Mouse (Mus musculus): Measurements from ENCODE around the gene Ddx46. TPM values are rescaled to one million over a fixed set of nuclear protein-coding genes. Genes with fewer than 3 reads are reported as not detected.
A peak's percentile ranks its signal among the peaks of the same experiment; 100 is the strongest.

Ddx46 gene
- polyA plus RNA-seq, 1 experiment from 2014 or later: 38.8 TPM

- H3K9me3 ChIP-seq: 0 out of 2 replicates have a peak, but pooled peaks cover 6% of the 10 kb centered on the region
- no peaks in the 10 kb centered on the region for H3K27me3 ChIP-seq
- no peak for ATAC-seq (ENCODE audit: low FRiP score, low read depth)
- 92% methylated on average over 4 of the region's 4 CpGs for WGBS
- no peak overlapping the region for H3K9ac ChIP-seq
- no peak overlapping the region for H3K4me2 ChIP-seq (replicated peaks)
- peaks cover 54% of the 10 kb centered on the region for H3K36me3 ChIP-seq
- H3K4me1 ChIP-seq: peaks cover 6% of the 10 kb centered on the region
- no peak overlapping the region for H3K27ac ChIP-seq
- no peak overlapping the region for H3K4me3 ChIP-seq
Observed at GRCm38 (mm10) chr13:55704301-55704700, 69.5 kb downstream of the Ddx46 start.

GRCm38 (mm10) chr13:55712846-55713245 lies 78.0 kb downstream of the Ddx46 start:
- Histone ChIP-seq H3K9me3 (no peaks in the 10 kb centered on the region), H3K9ac (no peak overlapping the region)
- 94% methylated on average over 3 of the region's 3 CpGs for WGBS

GRCm38 (mm10) chr13:55714501-55715166 lies 79.8 kb downstream of the Ddx46 start, which contains the start of gene Txndc15:
Gene Txndc15, plus strand, starts transcription at chr13:55714650.
- H3K9me3 ChIP-seq: no peaks in the 10 kb centered on the region
- ATAC-seq (ENCODE audit: low FRiP score, low read depth): peak; percentile 93
- peak within 1 kb of the TSS; percentile 66 for H3K4me2 ChIP-seq (replicated peaks)
- peak within 1 kb of the TSS; percentile 94 for H3K4me3 ChIP-seq
- H3K9ac ChIP-seq: peak within 1 kb of the TSS; percentile 96
- under 1% methylated on average over 55 of the region's 63 CpGs for WGBS
- peaks cover 21% of the 10 kb centered on the region for H3K36me3 ChIP-seq
- H3K27ac ChIP-seq: peak within 1 kb of the TSS; percentile 88
- H3K27me3 ChIP-seq: no peaks in the 10 kb centered on the region
- H3K4me1 ChIP-seq: peaks cover 25% of the 10 kb centered on the region

More at GRCm38 (mm10) chr13:55712846-55713245, 78.0 kb downstream of the Ddx46 start:
- Histone ChIP-seq H3K36me3 (peaks cover 3% of the 10 kb centered on the region), H3K4me3 (no peak overlapping the region), H3K4me1 (peaks cover 35% of the 10 kb centered on the region), H3K27me3 (no peaks in the 10 kb centered on the region), H3K4me2 (replicated peaks) (no peak overlapping the region), H3K27ac (no peak overlapping the region)
- no peak for ATAC-seq (ENCODE audit: low FRiP score, low read depth)

- H3K27me3 ChIP-seq: no peaks in the 10 kb centered on the region
- 4% methylated on average over 5 of the region's 5 CpGs for WGBS
- ATAC-seq (ENCODE audit: low FRiP score, low read depth): no peak
- H3K4me3 ChIP-seq: peak overlapping the region; percentile 94
- peaks cover 26% of the 10 kb centered on the region for H3K36me3 ChIP-seq
- peaks cover 20% of the 10 kb centered on the region for H3K4me1 ChIP-seq
- H3K27ac ChIP-seq: peak overlapping the region; percentile 88
- H3K9me3 ChIP-seq: no peaks in the 10 kb centered on the region
- peak overlapping the region; percentile 96 for H3K9ac ChIP-seq
- peak overlapping the region; percentile 66 for H3K4me2 ChIP-seq (replicated peaks)
Observed at GRCm38 (mm10) chr13:55715167-55715512, 80.3 kb downstream of the Ddx46 start.

GRCm38 (mm10) chr13:55715908-55716510 lies 81.2 kb downstream of the Ddx46 start:
- Histone ChIP-seq H3K4me1 (peaks cover 17% of the 10 kb centered on the region), H3K36me3 (peaks cover 34% of the 10 kb centered on the region), H3K9ac (no peak overlapping the region; the same call in 1 of the 2 replicates), H3K27ac (no peak overlapping the region), H3K4me2 (replicated peaks) (peak overlapping the region; percentile 66), H3K9me3 (no peaks in the 10 kb centered on the region), H3K27me3 (no peaks in the 10 kb centered on the region), H3K4me3 (peak overlapping the region; percentile 94)
- WGBS: 73% methylated on average over 7 of the region's 7 CpGs
- ATAC-seq (ENCODE audit: low FRiP score, low read depth): no peak

- ATAC-seq (ENCODE audit: low FRiP score, low read depth): no peak
- peaks cover 5% of the 10 kb centered on the region; the same call in 1 of the 2 replicates for H3K4me1 ChIP-seq
- H3K27ac ChIP-seq: no peak overlapping the region
- no peak overlapping the region for H3K4me3 ChIP-seq
- H3K9ac ChIP-seq: no peak overlapping the region
- H3K36me3 ChIP-seq: peaks cover 86% of the 10 kb centered on the region
- WGBS: 79% methylated on average over 8 of the region's 8 CpGs
- H3K27me3 ChIP-seq: no peaks in the 10 kb centered on the region
- H3K9me3 ChIP-seq: no peaks in the 10 kb centered on the region
- no peak overlapping the region for H3K4me2 ChIP-seq (replicated peaks)
Observed at GRCm38 (mm10) chr13:55721516-55721915, 86.7 kb downstream of the Ddx46 start.

- Histone ChIP-seq H3K4me1 (0 out of 2 replicates have a peak, but pooled peaks cover under 1% of the 10 kb centered on the region), H3K27me3 (no peaks in the 10 kb centered on the region), H3K36me3 (peaks cover 86% of the 10 kb centered on the region), H3K4me3 (no peak overlapping the region), H3K27ac (no peak overlapping the region), H3K4me2 (replicated peaks) (no peak overlapping the region), H3K9me3 (no peaks in the 10 kb centered on the region), H3K9ac (no peak overlapping the region)
- ATAC-seq (ENCODE audit: low FRiP score, low read depth): no peak
- WGBS: 85% methylated on average over 2 of the region's 2 CpGs
Observed at GRCm38 (mm10) chr13:55721995-55722394, 87.2 kb downstream of the Ddx46 start.

GRCm38 (mm10) chr13:55726598-55727119 lies 91.8 kb downstream of the Ddx46 start:
- Histone ChIP-seq H3K9me3 (no peaks in the 10 kb centered on the region), H3K27me3 (no peaks in the 10 kb centered on the region), H3K4me3 (peak overlapping the region; percentile 59), H3K4me1 (no peaks in the 10 kb centered on the region), H3K9ac (peak overlapping the region; percentile 80), H3K27ac (peak overlapping the region; percentile 98), H3K36me3 (peaks cover 45% of the 10 kb centered on the region), H3K4me2 (replicated peaks) (peak overlapping the region; percentile 67)
- WGBS: 4% methylated on average over 4 of the region's 4 CpGs
- no peak for ATAC-seq (ENCODE audit: low FRiP score, low read depth)

GRCm38 (mm10) chr13:55727120-55727838 lies 92.5 kb downstream of the Ddx46 start, which contains the start of gene Pcbd2:
Gene Pcbd2, plus strand, starts transcription at chr13:55727368.
- under 1% methylated on average over 73 of the region's 73 CpGs for WGBS
- Histone ChIP-seq H3K9ac (peak within 1 kb of the TSS; percentile 80), H3K4me2 (replicated peaks) (peak within 1 kb of the TSS; percentile 67), H3K4me3 (peak within 1 kb of the TSS; percentile 59), H3K27ac (peak within 1 kb of the TSS; percentile 98), H3K36me3 (peaks cover 40% of the 10 kb centered on the region), H3K9me3 (no peaks in the 10 kb centered on the region), H3K27me3 (no peaks in the 10 kb centered on the region), H3K4me1 (no peaks in the 10 kb centered on the region)
- ATAC-seq (ENCODE audit: low FRiP score, low read depth): peak; percentile 89

GRCm38 (mm10) chr13:55727839-55728238 lies 93.0 kb downstream of the Ddx46 start:
- peak; percentile 80 for ATAC-seq (ENCODE audit: low FRiP score, low read depth)
- Histone ChIP-seq H3K27ac (peak overlapping the region; percentile 98), H3K4me1 (no peaks in the 10 kb centered on the region), H3K4me3 (peak overlapping the region; percentile 59), H3K9ac (peak overlapping the region; percentile 80), H3K4me2 (replicated peaks) (peak overlapping the region; percentile 67), H3K9me3 (no peaks in the 10 kb centered on the region), H3K36me3 (peaks cover 36% of the 10 kb centered on the region), H3K27me3 (no peaks in the 10 kb centered on the region)
- WGBS: 4% methylated on average over 19 of the region's 19 CpGs

GRCm38 (mm10) chr13:55730716-55731115 lies 95.9 kb downstream of the Ddx46 start:
- H3K4me1 ChIP-seq: peaks cover 15% of the 10 kb centered on the region
- H3K27ac ChIP-seq: no peak overlapping the region
- 88% methylated on average over 7 of the region's 7 CpGs for WGBS

More at GRCm38 (mm10) chr13:55730716-55731115, 95.9 kb downstream of the Ddx46 start:
- Histone ChIP-seq H3K36me3 (peaks cover 7% of the 10 kb centered on the region), H3K27me3 (no peaks in the 10 kb centered on the region), H3K9me3 (no peaks in the 10 kb centered on the region), H3K9ac (no peak overlapping the region), H3K4me3 (no peak overlapping the region), H3K4me2 (replicated peaks) (no peak overlapping the region)
- ATAC-seq (ENCODE audit: low FRiP score, low read depth): no peak
